Mouse (Mus musculus) liver, postnatal 0 days (tissue): ENCODE data around the gene Tesc. TPM values are rescaled to one million over a fixed set of nuclear protein-coding genes. Genes with fewer than 3 reads are reported as not detected.

Source experiments
- ATAC-seq: fragments of 200-750 bp; cut with Nextera tagmentation; 2 replicates; pipeline ENCODE4 v1.8.0; 2017; ENCODE audit warnings: mild to moderate bottlenecking, moderate library complexity
- DNase-seq: peaks from one replicate; pipeline ENCODE4 v3.0.0-alpha.2; 2016
- H3K27ac ChIP-seq: fragments of 300-500 bp; sonication (generic); 2 replicates; pipeline ENCODE4 v1.5.1; 2014; ENCODE audit warnings: antibody characterized with exemption, moderate library complexity, mild to moderate bottlenecking, low read depth
- H3K27me3 ChIP-seq: fragments of 300-500 bp; sonication (generic); 2 replicates; pipeline ENCODE4 v1.6.1; 2014; ENCODE audit warnings: low read length, control low read depth, mixed read lengths; ENCODE audit not compliant: insufficient read depth
- H3K36me3 ChIP-seq: fragments of 300-500 bp; sonication (generic); replicated peaks from 2 replicates; pipeline ENCODE4 v1.6.1; 2014; ENCODE audit warnings: mild to moderate bottlenecking, control low read depth, low read length, moderate library complexity, mixed read lengths; ENCODE audit not compliant: insufficient read depth
- H3K4me1 ChIP-seq: fragments of 300-500 bp; sonication (generic); 2 replicates; pipeline ENCODE4 v1.6.1; 2014; ENCODE audit warnings: antibody characterized with exemption, mild to moderate bottlenecking, control low read depth; ENCODE audit not compliant: insufficient read depth
- H3K4me2 ChIP-seq: fragments of 300-500 bp; sonication (generic); 2 replicates; pipeline ENCODE4 v1.6.1; 2014; ENCODE audit warnings: low read depth, mild to moderate bottlenecking, low read length, moderate library complexity, mixed read lengths
- H3K4me3 ChIP-seq: fragments of 300-500 bp; sonication (generic); 2 replicates; pipeline ENCODE4 v1.5.1; 2014; ENCODE audit warnings: low read depth, low read length
- H3K9ac ChIP-seq: fragments of 300-500 bp; sonication (generic); replicated peaks from 2 replicates; pipeline ENCODE4 v1.6.1; 2014; ENCODE audit warnings: mild to moderate bottlenecking, moderate library complexity
- H3K9me3 ChIP-seq: fragments of 300-500 bp; sonication (generic); 2 replicates; pipeline ENCODE4 v1.6.1; 2016; ENCODE audit warnings: mild to moderate bottlenecking, control low read depth, low read length, mixed read lengths
- CTCF ChIP-seq: sonication (generic); IDR thresholded peaks from 2 replicates; pipeline ENCODE4 v1.5.1; 2016; ENCODE audit warnings: antibody characterized with exemption, low read depth
- EP300 ChIP-seq: IDR thresholded peaks from 2 replicates; pipeline ENCODE4 v1.6.1; 2016; ENCODE audit warnings: antibody characterized with exemption, low read depth, mild to moderate bottlenecking
- WGBS: fragments of 180-500 bp; shearing (Covaris S2); extraction: QIAGEN DNeasy Blood & Tissue Kit; methylation state at CpG from one replicate; pipeline ENCODE4 v1.1.7; 2014; ENCODE audit not compliant: insufficient replicate concordance; 5-methylcytosine and 5-hydroxymethylcytosine counted together
- polyA plus RNA-seq: library from polyadenylated mRNA; unstranded; fragments of >200 nt; fragmentation: Nextera tagmentation; extraction: Ambion mirVana; gene quantifications from 2 replicates; pipeline ENCODE4 v1.2.1, GENCODE M21; 2015

The Tesc gene
- polyA plus RNA-seq, 1 experiment from 2014 or later: 4.5 TPM

DNA sequence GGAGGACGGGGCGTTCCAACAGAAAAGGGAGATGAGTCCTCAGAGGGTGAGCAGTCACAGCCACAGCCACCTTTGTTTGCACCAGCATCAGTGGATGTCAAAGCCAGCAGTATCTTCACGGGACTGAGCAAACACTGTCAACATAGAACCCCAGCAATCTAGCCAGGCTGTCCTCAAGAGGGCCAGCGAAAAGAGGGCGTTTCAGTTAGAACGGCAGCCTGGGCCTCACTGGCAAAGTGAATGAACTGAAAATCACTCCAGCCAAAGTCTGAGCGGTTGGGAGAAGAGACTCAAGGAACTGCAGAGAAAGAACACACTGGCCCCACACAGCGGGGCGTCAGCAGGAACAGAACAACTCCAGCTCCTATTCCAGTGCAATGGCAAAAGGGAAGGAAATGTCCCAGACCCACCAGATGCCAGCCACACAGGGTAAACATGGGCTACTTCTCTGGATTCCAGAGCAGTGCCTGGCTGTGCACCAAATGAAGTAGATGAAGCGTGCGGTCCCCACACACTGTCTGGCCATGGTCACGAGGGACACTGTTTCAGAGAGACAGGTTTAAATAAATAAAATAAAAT is 55.6 kb downstream of the Tesc start:
- ATAC-seq: no peak
- Histone ChIP-seq H3K27me3 (no peaks in the 10 kb centered on the region), H3K9me3 (no peaks in the 10 kb centered on the region), H3K4me2 (no peak overlapping the region), H3K4me3 (no peak overlapping the region), H3K27ac (no peak overlapping the region), H3K9ac (no peak overlapping the region), H3K36me3 (peaks cover 8% of the 10 kb centered on the region; the same call in 1 of the 2 replicates), H3K4me1 (no peaks in the 10 kb centered on the region)
- 69% methylated on average over 12 of the region's 12 CpGs for WGBS
- TF ChIP-seq CTCF (no peak), EP300 (no peak)
- no peak for DNase-seq

DNA sequence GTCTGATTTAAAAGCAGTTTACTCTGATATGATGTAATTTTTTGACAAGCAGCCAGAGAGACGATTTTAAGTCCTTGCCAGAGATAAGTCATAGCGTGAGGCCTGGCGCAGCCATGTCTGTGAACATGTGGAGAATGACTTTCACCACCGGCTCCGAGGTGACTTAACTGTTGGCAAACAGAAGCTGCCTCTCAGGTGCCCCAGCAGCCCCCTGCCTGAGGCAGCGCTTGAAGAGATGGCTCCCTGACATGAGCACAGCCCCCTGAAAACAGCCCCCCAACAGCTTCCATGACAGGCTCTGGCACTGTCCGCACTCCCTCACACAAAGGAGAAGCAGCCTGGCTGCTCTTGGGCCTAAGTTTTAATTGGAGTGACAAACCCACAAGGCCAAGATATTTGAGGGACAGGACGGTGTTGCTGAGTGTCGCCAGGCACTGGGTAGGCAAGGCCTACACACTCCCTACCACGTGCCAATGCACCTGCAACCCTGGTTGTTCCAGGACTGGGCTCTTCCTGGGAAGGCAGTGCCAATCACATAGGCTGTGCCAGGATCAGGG is 56.7 kb downstream of the Tesc start:
- Histone ChIP-seq H3K4me3 (no peak overlapping the region), H3K27me3 (no peaks in the 10 kb centered on the region), H3K4me2 (no peak overlapping the region), H3K36me3 (peaks cover 6% of the 10 kb centered on the region; the same call in 1 of the 2 replicates), H3K9me3 (no peaks in the 10 kb centered on the region), H3K9ac (no peak overlapping the region), H3K4me1 (no peaks in the 10 kb centered on the region), H3K27ac (no peak overlapping the region)
- no peak for ATAC-seq
- TF ChIP-seq CTCF (no peak), EP300 (no peak)
- no peak for DNase-seq
- 72% methylated on average over 10 of the region's 10 CpGs for WGBS

DNA sequence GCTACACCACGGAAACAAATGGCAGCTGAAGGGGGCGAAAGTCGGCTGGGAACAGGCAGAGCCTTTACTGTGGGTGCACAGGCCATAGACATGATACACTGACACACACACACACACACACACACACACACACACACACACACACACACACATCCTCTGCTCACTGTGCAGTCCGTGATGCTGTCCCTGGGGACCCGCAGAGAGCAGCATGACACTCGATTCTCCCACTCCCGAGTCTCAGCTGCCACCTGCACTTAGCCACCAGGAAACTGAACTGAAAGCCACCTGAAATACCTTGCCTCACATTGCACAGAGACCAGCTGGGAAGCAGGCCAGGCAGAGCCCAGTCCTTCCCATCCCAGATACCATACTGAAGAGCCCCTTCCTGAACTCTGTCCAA is 57.8 kb downstream of the Tesc start:
- H3K27ac ChIP-seq: no peak overlapping the region
- H3K4me2 ChIP-seq: no peak overlapping the region
- H3K27me3 ChIP-seq: no peaks in the 10 kb centered on the region
- H3K36me3 ChIP-seq: peaks cover 2% of the 10 kb centered on the region; the same call in 1 of the 2 replicates
- H3K4me1 ChIP-seq: no peaks in the 10 kb centered on the region
- H3K9ac ChIP-seq: no peak overlapping the region
- WGBS: 83% methylated on average over 7 of the region's 7 CpGs
- ATAC-seq (no peak), DNase-seq (no peak)
- TF ChIP-seq CTCF (no peak), EP300 (no peak)
- H3K4me3 ChIP-seq: no peak overlapping the region
- H3K9me3 ChIP-seq: no peaks in the 10 kb centered on the region

DNA sequence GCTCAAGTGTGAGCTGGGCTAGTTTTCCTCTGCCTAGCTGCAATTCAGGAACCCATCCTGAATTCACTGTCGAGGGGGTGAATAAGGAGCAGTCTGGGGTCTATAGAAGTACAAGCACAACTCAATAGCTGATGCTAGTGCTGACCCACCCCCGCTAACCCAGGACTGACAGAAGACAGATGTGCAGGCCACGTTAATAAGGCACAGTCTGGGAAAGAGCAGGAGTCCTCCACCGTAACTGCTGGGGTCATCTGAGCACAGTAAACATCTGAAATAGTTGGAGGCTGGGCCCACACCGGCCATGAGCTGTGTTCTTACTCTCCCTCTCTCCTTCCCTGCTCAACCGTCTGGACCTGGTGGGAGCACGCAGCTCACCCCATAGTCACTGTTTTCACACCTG is 59.4 kb downstream of the Tesc start:
- no peak overlapping the region for H3K4me2 ChIP-seq
- DNase-seq (no peak), ATAC-seq (no peak)
- no peaks in the 10 kb centered on the region for H3K4me1 ChIP-seq
- TF ChIP-seq EP300: no peak
- no peak for TF ChIP-seq CTCF
- peaks cover 10% of the 10 kb centered on the region for H3K36me3 ChIP-seq
- no peak overlapping the region for H3K27ac ChIP-seq
- H3K27me3 ChIP-seq: no peaks in the 10 kb centered on the region
- no peaks in the 10 kb centered on the region for H3K9me3 ChIP-seq
- WGBS: 68% methylated on average over 7 of the region's 7 CpGs
- H3K4me3 ChIP-seq: no peak overlapping the region
- H3K9ac ChIP-seq: no peak overlapping the region

DNA sequence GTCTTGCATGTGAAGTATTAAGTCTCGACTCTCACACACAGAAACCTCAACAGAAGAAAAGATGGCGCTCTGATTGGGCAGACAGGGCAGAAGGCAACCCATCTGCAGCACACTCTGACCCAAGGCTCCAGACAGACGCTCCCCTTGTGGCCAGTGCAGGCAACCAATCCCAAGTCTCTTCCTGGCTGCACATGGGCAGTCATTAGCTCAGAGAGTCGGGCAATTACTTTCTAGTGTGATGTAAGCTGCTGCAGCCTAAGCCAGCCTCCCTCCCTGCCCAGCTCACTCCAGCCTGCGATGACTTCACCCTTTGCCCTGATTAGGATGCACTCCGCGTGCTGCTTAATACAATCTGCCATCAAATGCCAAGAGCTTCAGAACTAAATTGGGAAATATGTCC is 61.6 kb downstream of the Tesc start:
- H3K9ac ChIP-seq: no peak overlapping the region
- H3K27ac ChIP-seq: no peak overlapping the region
- DNase-seq: no peak
- no peak overlapping the region for H3K4me2 ChIP-seq
- H3K4me3 ChIP-seq: no peak overlapping the region
- no peaks in the 10 kb centered on the region for H3K27me3 ChIP-seq
- 74% methylated on average over 7 of the region's 7 CpGs for WGBS
- TF ChIP-seq EP300: no peak
- no peak for TF ChIP-seq CTCF
- peaks cover 30% of the 10 kb centered on the region for H3K36me3 ChIP-seq
- ATAC-seq: no peak
- no peaks in the 10 kb centered on the region for H3K4me1 ChIP-seq
- H3K9me3 ChIP-seq: no peaks in the 10 kb centered on the region

DNA sequence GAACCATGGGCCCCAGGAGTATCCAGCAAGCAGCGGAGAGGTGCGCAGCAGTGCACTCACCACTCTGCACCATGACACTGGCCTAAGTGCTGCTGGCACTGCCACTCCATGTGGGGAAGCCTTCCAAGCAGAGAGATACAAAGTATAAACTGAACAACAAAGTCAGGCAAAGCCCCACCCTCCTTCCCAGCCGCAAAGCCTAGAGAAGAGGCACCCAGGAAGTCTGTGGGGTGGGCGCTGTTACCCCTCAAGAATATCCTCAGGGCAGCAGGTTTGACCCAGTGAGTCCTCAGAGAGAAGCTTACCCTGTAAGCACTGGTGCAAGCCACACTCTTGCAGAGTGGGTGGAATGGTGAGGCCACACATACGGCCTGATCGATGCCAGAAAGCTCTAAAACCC is 62.6 kb downstream of the Tesc start:
- H3K36me3 ChIP-seq: peaks cover 37% of the 10 kb centered on the region
- no peak overlapping the region for H3K27ac ChIP-seq
- DNase-seq (no peak), ATAC-seq (no peak)
- no peaks in the 10 kb centered on the region for H3K9me3 ChIP-seq
- H3K4me3 ChIP-seq: no peak overlapping the region
- no peaks in the 10 kb centered on the region for H3K27me3 ChIP-seq
- TF ChIP-seq CTCF (no peak), EP300 (no peak)
- no peak overlapping the region for H3K9ac ChIP-seq
- no peaks in the 10 kb centered on the region for H3K4me1 ChIP-seq
- H3K4me2 ChIP-seq: no peak overlapping the region
- 90% methylated on average over 6 of the region's 6 CpGs for WGBS

DNA sequence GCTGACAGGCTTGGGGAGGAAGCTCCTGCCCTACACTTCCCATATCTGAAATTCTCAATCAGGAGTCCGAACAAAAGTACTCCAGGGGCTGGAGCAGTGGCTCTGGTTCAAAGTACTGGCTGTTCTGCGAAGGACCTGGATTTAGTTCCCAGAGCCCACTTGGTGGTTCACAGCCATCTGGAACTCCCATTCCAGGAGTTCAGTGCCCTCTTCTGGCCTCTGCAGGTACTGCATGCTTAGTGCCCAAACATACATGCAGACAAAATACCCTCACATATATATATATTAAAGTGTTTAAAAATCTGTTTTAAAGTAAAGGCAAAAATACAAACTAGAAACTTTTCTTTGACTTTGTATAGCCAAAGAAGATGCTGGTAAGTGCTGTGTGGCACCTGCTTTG is 63.3 kb downstream of the Tesc start:
- Histone ChIP-seq H3K9ac (no peak overlapping the region), H3K36me3 (peaks cover 38% of the 10 kb centered on the region), H3K4me1 (no peaks in the 10 kb centered on the region), H3K9me3 (no peaks in the 10 kb centered on the region), H3K27ac (no peak overlapping the region), H3K4me2 (no peak overlapping the region), H3K27me3 (no peaks in the 10 kb centered on the region), H3K4me3 (no peak overlapping the region)
- ATAC-seq: no peak
- peak; percentile 55 for DNase-seq
- 88% methylated on average over 2 of the region's 2 CpGs for WGBS
- TF ChIP-seq EP300 (no peak), CTCF (peak; percentile 64)
